Mouse (Mus musculus) limb, embryonic 15.5 days (tissue): Measurements from ENCODE around the gene D10Wsu102e. TPM values are rescaled to one million over a fixed set of nuclear protein-coding genes. Genes with fewer than 3 reads are reported as not detected.
"Not testable (repeated sequence)": the region's sequence is repeated elsewhere in the genome, so short reads cannot be mapped to it uniquely, and the experiment has no call there.

ENCODE experiments used
- ATAC-seq: fragments of 200-750 bp; cut with Nextera tagmentation; 2 replicates; pipeline ENCODE4 v1.8.0; 2017; ENCODE audit warnings: low read depth, moderate TSS enrichment; ENCODE audit not compliant: insufficient number of reproducible peaks, low FRiP score, low TSS enrichment
- H3K27ac ChIP-seq: fragments of 300-500 bp; sonication (generic); 2 replicates; pipeline ENCODE4 v1.5.1; 2015; ENCODE audit warnings: moderate library complexity, mild to moderate bottlenecking, inconsistent platforms
- H3K27me3 ChIP-seq: fragments of 300-500 bp; sonication (generic); 2 replicates; pipeline ENCODE4 v1.6.1; 2015; ENCODE audit warnings: inconsistent platforms
- H3K36me3 ChIP-seq: fragments of 300-500 bp; sonication (generic); 2 replicates; pipeline ENCODE4 v1.6.1; 2015; ENCODE audit warnings: inconsistent platforms
- H3K4me1 ChIP-seq: fragments of 300-500 bp; sonication (generic); 2 replicates; pipeline ENCODE4 v1.6.1; 2015; ENCODE audit warnings: inconsistent platforms
- H3K4me2 ChIP-seq: fragments of 300-500 bp; sonication (generic); 2 replicates; pipeline ENCODE4 v1.6.1; 2015; ENCODE audit warnings: mild to moderate bottlenecking, inconsistent platforms
- H3K4me3 ChIP-seq: fragments of 300-500 bp; sonication (generic); 2 replicates; pipeline ENCODE4 v1.5.1; 2015; ENCODE audit warnings: mild to moderate bottlenecking, inconsistent platforms
- H3K9ac ChIP-seq: fragments of 300-500 bp; sonication (generic); 2 replicates; pipeline ENCODE4 v1.6.1; 2015; ENCODE audit warnings: inconsistent platforms
- H3K9me3 ChIP-seq: fragments of 300-500 bp; sonication (generic); 2 replicates; pipeline ENCODE4 v1.6.1; 2016; ENCODE audit warnings: inconsistent platforms
- WGBS: fragments of 180-500 bp; shearing (Covaris S2); methylation state at CpG from one replicate; pipeline ENCODE4 v1.1.7; 2015; 5-methylcytosine and 5-hydroxymethylcytosine counted together
- polyA plus RNA-seq: library from polyadenylated mRNA; unstranded; fragments of >200 nt; fragmentation: Nextera tagmentation; extraction: Ambion mirVana; gene quantifications from 2 replicates; pipeline ENCODE4 v1.2.1, GENCODE M21; 2015

Gene D10Wsu102e
- polyA plus RNA-seq, 1 experiment from 2014 or later, result 0.54 TPM

DNA sequence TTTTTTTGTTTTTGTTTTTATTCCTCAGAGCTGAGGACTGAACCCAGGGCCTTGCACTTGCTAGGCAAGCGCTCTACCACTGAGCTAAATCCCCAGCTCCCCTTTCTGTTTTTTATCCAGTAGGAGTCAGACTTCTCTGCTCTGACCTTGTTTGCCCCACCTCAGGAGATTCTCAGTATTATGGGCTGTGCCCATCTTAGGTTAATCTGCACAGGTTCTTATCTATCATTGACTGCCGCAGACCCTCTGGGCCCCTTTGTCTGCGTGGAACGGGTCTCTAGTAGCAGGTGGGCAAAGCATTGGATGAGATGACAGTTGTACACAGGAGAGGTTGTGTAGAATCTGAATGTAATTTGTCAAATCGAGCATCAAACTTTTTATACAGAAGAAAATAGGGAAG is 15.4 kb downstream of the D10Wsu102e start:
- H3K4me1 ChIP-seq, H3K9ac ChIP-seq, ATAC-seq, H3K4me2 ChIP-seq, H3K27ac ChIP-seq, H3K9me3 ChIP-seq, H3K27me3 ChIP-seq, H3K4me3 ChIP-seq: not testable (repeated sequence)
- 89% methylated on average over 5 of the region's 5 CpGs for WGBS
- H3K36me3 ChIP-seq, result peaks cover 31% of the 10 kb centered on the region

DNA sequence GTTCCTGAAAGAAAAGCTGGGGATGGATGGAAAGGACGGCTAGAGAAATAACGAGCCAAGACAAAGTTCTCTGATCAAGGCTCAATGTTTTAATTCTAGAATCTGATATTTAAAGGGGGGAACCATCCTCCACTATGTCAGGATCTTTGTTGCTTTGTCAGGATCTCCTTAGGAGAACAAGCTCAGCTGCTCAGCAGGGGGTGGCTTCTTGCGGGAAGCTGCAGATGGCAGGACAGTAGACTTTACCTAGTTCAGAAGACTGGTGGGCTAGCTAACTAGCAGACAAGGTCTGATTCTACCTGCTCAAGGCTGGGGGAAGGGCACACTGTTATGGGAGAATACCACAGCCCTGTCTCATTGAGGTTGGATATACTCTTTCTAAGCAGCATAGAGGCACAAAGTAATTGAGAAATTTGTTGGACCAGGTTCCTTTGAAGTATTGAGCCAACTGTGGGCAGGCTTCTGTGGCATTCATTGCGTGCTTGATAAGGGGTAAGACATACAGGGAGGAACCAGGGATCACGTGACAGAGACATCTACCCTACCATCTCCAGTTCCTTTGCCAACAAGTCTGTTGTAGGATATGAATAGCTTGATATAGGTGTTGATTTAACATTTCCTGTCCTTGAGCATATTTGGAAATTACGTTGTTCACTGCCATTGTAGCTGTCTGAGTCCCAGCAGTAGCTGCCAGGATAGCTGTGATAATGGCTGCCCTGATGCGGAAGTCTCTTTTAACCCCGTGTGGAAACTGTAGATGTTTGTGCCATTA is 17.1 kb downstream of the D10Wsu102e start:
- no peak overlapping the region for H3K4me2 ChIP-seq
- no peak overlapping the region for H3K4me3 ChIP-seq
- peaks cover 14% of the 10 kb centered on the region; the same call in 1 of the 2 replicates for H3K36me3 ChIP-seq
- H3K9ac ChIP-seq, result no peak overlapping the region
- no peaks in the 10 kb centered on the region for H3K27me3 ChIP-seq
- 88% methylated on average over 8 of the region's 8 CpGs for WGBS
- H3K4me1 ChIP-seq, result no peaks in the 10 kb centered on the region
- H3K27ac ChIP-seq, result no peak overlapping the region
- H3K9me3 ChIP-seq, result no peaks in the 10 kb centered on the region
- ATAC-seq, result no peak

GRCm38 (mm10) chr10:83378083-83378833 is 18.2 kb downstream of the D10Wsu102e start:
- H3K27ac ChIP-seq, result no peak overlapping the region
- no peak for ATAC-seq
- WGBS, result 72% methylated on average over 9 of the region's 9 CpGs

GRCm38 (mm10) chr10:83380501-83380900 is 20.5 kb downstream of the D10Wsu102e start:
- H3K4me1 ChIP-seq, result 0 out of 2 replicates have a peak, but pooled peaks cover 4% of the 10 kb centered on the region
- H3K4me2 ChIP-seq, result no peak overlapping the region
- no peak for ATAC-seq
- no peaks in the 10 kb centered on the region for H3K9me3 ChIP-seq
- no peak overlapping the region for H3K9ac ChIP-seq
- H3K4me3 ChIP-seq, result no peak overlapping the region
- H3K36me3 ChIP-seq, result no peaks in the 10 kb centered on the region
- WGBS, result 91% methylated on average over 2 of the region's 2 CpGs
- no peak overlapping the region for H3K27ac ChIP-seq
- no peaks in the 10 kb centered on the region for H3K27me3 ChIP-seq

More at GRCm38 (mm10) chr10:83378083-83378833, 18.2 kb downstream of the D10Wsu102e start:
- Histone ChIP-seq H3K4me1 (no peaks in the 10 kb centered on the region), H3K36me3 (peaks cover 13% of the 10 kb centered on the region; the same call in 1 of the 2 replicates), H3K4me3 (no peak overlapping the region), H3K9ac (no peak overlapping the region), H3K27me3 (no peaks in the 10 kb centered on the region), H3K9me3 (no peaks in the 10 kb centered on the region), H3K4me2 (no peak overlapping the region)

- Histone ChIP-seq H3K9ac (no peak overlapping the region), H3K27me3 (no peaks in the 10 kb centered on the region), H3K36me3 (no peaks in the 10 kb centered on the region), H3K4me2 (no peak overlapping the region), H3K9me3 (no peaks in the 10 kb centered on the region), H3K4me3 (no peak overlapping the region), H3K4me1 (0 out of 2 replicates have a peak, but pooled peaks cover 4% of the 10 kb centered on the region), H3K27ac (no peak overlapping the region)
- WGBS, result 82% methylated on average over 4 of the region's 4 CpGs
- no peak for ATAC-seq
These were observed 22.5 kb downstream of the D10Wsu102e start for GRCm38 (mm10) chr10:83382528-83382927.

DNA sequence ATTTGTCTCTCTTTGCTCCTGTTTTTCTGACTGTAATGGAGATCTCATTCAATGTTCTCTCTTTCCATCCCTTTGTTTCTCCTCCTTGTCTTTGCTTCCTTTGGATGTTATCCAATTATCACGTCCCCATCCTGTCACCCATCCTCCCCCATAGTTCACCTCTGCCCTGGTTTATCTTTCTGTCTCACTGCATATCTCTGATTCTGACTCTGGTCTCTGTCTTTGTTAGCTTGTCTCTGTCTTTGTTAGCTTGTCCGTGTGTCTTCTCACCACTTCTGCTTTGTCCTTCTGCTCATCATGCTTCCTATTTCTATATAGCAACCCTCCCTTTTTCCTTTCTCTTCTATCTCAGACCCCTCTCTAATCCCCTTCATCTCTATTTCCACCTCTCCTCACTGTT is 23.0 kb downstream of the D10Wsu102e start:
- ATAC-seq, result no peak
- no peaks in the 10 kb centered on the region for H3K27me3 ChIP-seq

GRCm38 (mm10) chr10:83383863-83384262 is 23.8 kb downstream of the D10Wsu102e start:
- H3K9ac ChIP-seq, result no peak overlapping the region
- no peaks in the 10 kb centered on the region for H3K9me3 ChIP-seq
- 0 out of 2 replicates have a peak, but pooled peaks cover 4% of the 10 kb centered on the region for H3K4me1 ChIP-seq
- no peaks in the 10 kb centered on the region for H3K27me3 ChIP-seq
- no peak overlapping the region for H3K27ac ChIP-seq
- no peak overlapping the region for H3K4me2 ChIP-seq
- no peaks in the 10 kb centered on the region for H3K36me3 ChIP-seq
- H3K4me3 ChIP-seq, result no peak overlapping the region
- 80% methylated on average over 13 of the region's 13 CpGs for WGBS
- no peak for ATAC-seq

More for the DNA sequence above, 23.0 kb downstream of the D10Wsu102e start:
- Histone ChIP-seq H3K4me1 (0 out of 2 replicates have a peak, but pooled peaks cover 4% of the 10 kb centered on the region), H3K27ac (no peak overlapping the region), H3K4me2 (no peak overlapping the region), H3K36me3 (no peaks in the 10 kb centered on the region), H3K9me3 (no peaks in the 10 kb centered on the region), H3K9ac (no peak overlapping the region), H3K4me3 (no peak overlapping the region)
- 85% methylated on average over 2 of the region's 2 CpGs for WGBS

- no peak overlapping the region for H3K27ac ChIP-seq
- H3K36me3 ChIP-seq, result no peaks in the 10 kb centered on the region
- no peak overlapping the region for H3K4me2 ChIP-seq
- 0 out of 2 replicates have a peak, but pooled peaks cover 4% of the 10 kb centered on the region for H3K4me1 ChIP-seq
- no peak overlapping the region for H3K9ac ChIP-seq
- H3K4me3 ChIP-seq, result no peak overlapping the region
- 89% methylated on average over 8 of the region's 8 CpGs for WGBS
- no peaks in the 10 kb centered on the region for H3K27me3 ChIP-seq
- no peak for ATAC-seq
- H3K9me3 ChIP-seq, result no peaks in the 10 kb centered on the region
These were observed 24.6 kb downstream of the D10Wsu102e start for GRCm38 (mm10) chr10:83384456-83385215.

DNA sequence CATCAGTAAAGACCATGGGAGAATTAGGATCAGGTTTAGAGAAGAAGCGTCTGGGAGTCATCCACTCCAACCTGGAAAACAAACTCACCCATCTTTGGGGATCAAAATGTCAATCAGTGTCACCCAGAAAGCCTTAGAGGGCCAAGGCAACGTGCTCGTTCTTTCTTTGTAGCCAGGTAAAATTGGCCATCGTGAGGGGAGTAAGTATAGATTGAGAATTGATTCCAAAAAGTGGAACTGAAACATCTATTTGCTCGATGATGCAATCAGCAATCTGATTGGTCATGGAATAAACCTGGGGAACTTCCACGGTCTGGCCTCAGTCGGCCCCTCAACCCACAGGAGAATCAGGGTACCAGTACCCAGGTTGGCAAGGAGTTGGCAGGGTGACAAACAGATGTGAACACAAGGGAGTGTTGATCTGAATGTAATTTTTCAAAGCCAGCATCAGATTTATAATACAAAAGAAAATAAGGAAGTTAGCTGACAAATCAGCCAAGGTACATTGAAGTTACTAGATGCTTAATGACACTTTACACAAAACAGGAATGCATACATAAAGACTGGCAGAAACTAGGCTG is 25.4 kb downstream of the D10Wsu102e start:
- Histone ChIP-seq H3K4me2 (no peak overlapping the region), H3K27ac (no peak overlapping the region), H3K27me3 (no peaks in the 10 kb centered on the region), H3K36me3 (no peaks in the 10 kb centered on the region), H3K4me1 (0 out of 2 replicates have a peak, but pooled peaks cover 4% of the 10 kb centered on the region), H3K9ac (no peak overlapping the region), H3K9me3 (no peaks in the 10 kb centered on the region), H3K4me3 (no peak overlapping the region)
- ATAC-seq, result no peak
- WGBS, result 94% methylated on average over 7 of the region's 7 CpGs

- Histone ChIP-seq H3K27me3 (no peaks in the 10 kb centered on the region), H3K4me1 (no peaks in the 10 kb centered on the region), H3K36me3 (no peaks in the 10 kb centered on the region), H3K4me3 (no peak overlapping the region), H3K27ac (no peak overlapping the region), H3K9me3 (no peaks in the 10 kb centered on the region), H3K9ac (no peak overlapping the region), H3K4me2 (no peak overlapping the region)
- no peak for ATAC-seq
- 95% methylated on average over 2 of the region's 2 CpGs for WGBS
These were observed 37.3 kb downstream of the D10Wsu102e start for GRCm38 (mm10) chr10:83397336-83397735.

- ATAC-seq, H3K9ac ChIP-seq, H3K36me3 ChIP-seq, H3K27ac ChIP-seq, H3K4me3 ChIP-seq, H3K27me3 ChIP-seq, H3K9me3 ChIP-seq, H3K4me2 ChIP-seq, H3K4me1 ChIP-seq: not testable (repeated sequence)
- WGBS, result 76% methylated on average over 7 of the region's 7 CpGs
These were observed 40.9 kb downstream of the D10Wsu102e start for GRCm38 (mm10) chr10:83400896-83401295.
